Mouse (Mus musculus) MEL (cell line): Measurements from ENCODE around the gene Zfp697.

Experiments used
- CHD2 ChIP-seq: IDR thresholded peaks from 2 replicates; pipeline ENCODE4 v1.6.1; 2011; ENCODE audit warnings: low read length, improper control_type of control experiment
- CTCF ChIP-seq, 3 experiments: IDR thresholded peaks in 2 of 3; conservative IDR thresholded peaks in 1 of 3; 2 replicates each; pipeline ENCODE4 v1.5.1; 2011 to 2012; ENCODE audit warnings: low read length in 3 of 3, low read depth in 2 of 3, mild to moderate bottlenecking in 2 of 3, improper control_type of control experiment in 1 of 3, inconsistent platforms in 1 of 3, mixed read lengths in 1 of 3, moderate library complexity in 1 of 3; ENCODE audit not compliant: control insufficient read depth in 1 of 3, insufficient read depth in 1 of 3, poor library complexity in 1 of 3, severe bottlenecking in 1 of 3
- GATA1 ChIP-seq: IDR thresholded peaks from 2 replicates; pipeline ENCODE4 v1.6.1; 2011; ENCODE audit warnings: low read depth, low read length, improper control_type of control experiment
- HCFC1 ChIP-seq: IDR thresholded peaks from 2 replicates; pipeline ENCODE4 v1.6.1; 2012; ENCODE audit warnings: low read depth, mild to moderate bottlenecking, inconsistent platforms, low read length, improper control_type of control experiment, moderate library complexity
- MAX ChIP-seq: IDR thresholded peaks from 2 replicates; pipeline ENCODE4 v1.6.1; 2011; ENCODE audit warnings: low read length, improper control_type of control experiment
- MEF2A ChIP-seq: IDR thresholded peaks from 2 replicates; pipeline ENCODE4 v1.6.1; 2014; ENCODE audit warnings: low read depth, mild to moderate bottlenecking, inconsistent platforms, low read length, improper control_type of control experiment; ENCODE audit not compliant: poor library complexity, insufficient replicate concordance, severe bottlenecking; ENCODE audit errors: extremely low read depth
- POLR2AphosphoS5 ChIP-seq: IDR thresholded peaks from 2 replicates; pipeline ENCODE4 v1.6.1; 2012; ENCODE audit warnings: low read depth, borderline replicate concordance, mild to moderate bottlenecking, inconsistent platforms, low read length, moderate library complexity, mixed read lengths
- ZC3H11A ChIP-seq: IDR thresholded peaks from 2 replicates; pipeline ENCODE4 v1.6.1; 2012; ENCODE audit warnings: low read depth, mild to moderate bottlenecking, inconsistent platforms, low read length, improper control_type of control experiment

- TF ChIP-seq MEF2A, result no peak
- TF ChIP-seq CHD2, result no peak
- no peak for TF ChIP-seq CTCF (IDR thresholded peaks at IDR 0.05 in 2 of 3, conservative IDR thresholded peaks at IDR 0.05 in 1 of 3; ENCODE audit: control insufficient read depth in 1 of 3, insufficient read depth in 1 of 3, low read depth in 2 of 3, low read length in 3 of 3, poor library complexity in 1 of 3, severe bottlenecking in 1 of 3)
- TF ChIP-seq POLR2AphosphoS5, result no peak
- no peak for TF ChIP-seq ZC3H11A
- no peak for TF ChIP-seq MAX
- no peak for TF ChIP-seq HCFC1
- no peak for TF ChIP-seq GATA1
These were observed 40.7 kb downstream of the Zfp697 start for GRCm38 (mm10) chr3:98422926-98423325.
